Mouse (Mus musculus) neural tube, embryonic 11.5 days (tissue): Measurements from ENCODE around the gene Rps6kc1. TPM values are rescaled to one million over a fixed set of nuclear protein-coding genes. Genes with fewer than 3 reads are reported as not detected.
A peak's percentile ranks its signal among the peaks of the same experiment; 100 is the strongest.

Experiments
- ATAC-seq: fragments of 200-750 bp; cut with Nextera tagmentation; 2 replicates; pipeline ENCODE4 v1.8.0; 2017; ENCODE audit warnings: moderate number of reproducible peaks, mild to moderate bottlenecking, moderate TSS enrichment, moderate library complexity; ENCODE audit not compliant: insufficient read depth, low FRiP score, low TSS enrichment
- DNase-seq: peaks from one replicate; pipeline ENCODE4 v3.0.0-alpha.2; 2015; ENCODE audit warnings: low spot score
- H3K27ac ChIP-seq: fragments of 300-500 bp; sonication (generic); 2 replicates; pipeline ENCODE4 v1.5.1; 2014; ENCODE audit warnings: low read depth, mild to moderate bottlenecking, low read length
- H3K27me3 ChIP-seq: fragments of 300-500 bp; sonication (generic); 2 replicates; pipeline ENCODE4 v1.6.1; 2014; ENCODE audit warnings: mild to moderate bottlenecking, low read length, mixed read lengths; ENCODE audit not compliant: control insufficient read depth, insufficient read depth
- H3K36me3 ChIP-seq: fragments of 300-500 bp; sonication (generic); 2 replicates; pipeline ENCODE4 v1.6.1; 2014; ENCODE audit warnings: mild to moderate bottlenecking, low read length, moderate library complexity, mixed read lengths; ENCODE audit not compliant: control insufficient read depth, insufficient read depth
- H3K4me1 ChIP-seq: fragments of 300-500 bp; sonication (generic); 2 replicates; pipeline ENCODE4 v1.6.1; 2014; ENCODE audit warnings: low read length, mixed read lengths; ENCODE audit not compliant: control insufficient read depth, insufficient read depth
- H3K4me2 ChIP-seq: fragments of 300-500 bp; sonication (generic); 2 replicates; pipeline ENCODE4 v1.6.1; 2014; ENCODE audit warnings: low read depth, mild to moderate bottlenecking, moderate library complexity
- H3K4me3 ChIP-seq: fragments of 300-500 bp; sonication (generic); 2 replicates; pipeline ENCODE4 v1.5.1; 2014; ENCODE audit warnings: low read depth, low read length
- H3K9ac ChIP-seq: fragments of 300-500 bp; sonication (generic); 2 replicates; pipeline ENCODE4 v1.6.1; 2014; ENCODE audit warnings: mild to moderate bottlenecking, low read length
- H3K9me3 ChIP-seq: fragments of 300-500 bp; sonication (generic); 2 replicates; pipeline ENCODE4 v1.6.1; 2016; ENCODE audit warnings: low read length; ENCODE audit not compliant: control insufficient read depth
- WGBS: fragments of 180-500 bp; shearing (Covaris S2); extraction: QIAGEN DNeasy Blood & Tissue Kit; methylation state at CpG from one replicate; pipeline ENCODE4 v1.1.7; 2014; 5-methylcytosine and 5-hydroxymethylcytosine counted together
- polyA plus RNA-seq: library from polyadenylated mRNA; unstranded; fragments of >200 nt; fragmentation: Nextera tagmentation; extraction: Ambion mirVana; gene quantifications from 2 replicates; pipeline ENCODE4 v1.2.1, GENCODE M21; 2014

The Rps6kc1 gene
- polyA plus RNA-seq: 21.5 and 22.5 TPM in 2 replicates

- Histone ChIP-seq H3K36me3 (no peaks in the 10 kb centered on the region), H3K4me3 (peak within 1 kb of the TSS; percentile 77), H3K4me1 (peaks cover 5% of the 10 kb centered on the region), H3K9ac (peak within 1 kb of the TSS; percentile 75), H3K9me3 (no peaks in the 10 kb centered on the region), H3K27ac (peak within 1 kb of the TSS; percentile 58), H3K4me2 (peak within 1 kb of the TSS; percentile 84), H3K27me3 (no peaks in the 10 kb centered on the region)
- ATAC-seq: peak; percentile 93
- under 1% methylated on average over 47 of the region's 47 CpGs for WGBS
- DNase-seq: peak; percentile 87
These were observed at the start of gene Rps6kc1 for GRCm38 (mm10) chr1:190911415-190912123. TSS of gene Rps6kc1 (minus strand) at chr1:190911770.

- peaks cover 13% of the 10 kb centered on the region for H3K36me3 ChIP-seq
- WGBS: 78% methylated on average over 5 of the region's 5 CpGs
- no peaks in the 10 kb centered on the region for H3K4me1 ChIP-seq
- ATAC-seq: no peak
- no peaks in the 10 kb centered on the region for H3K27me3 ChIP-seq
- H3K4me2 ChIP-seq: no peak overlapping the region
- no peak for DNase-seq
- no peaks in the 10 kb centered on the region for H3K9me3 ChIP-seq
- no peak overlapping the region for H3K9ac ChIP-seq
- H3K27ac ChIP-seq: no peak overlapping the region
- no peak overlapping the region for H3K4me3 ChIP-seq
These were observed 47.3 kb upstream of the Rps6kc1 start for GRCm38 (mm10) chr1:190958821-190959220.

- WGBS: 83% methylated on average over 3 of the region's 3 CpGs
- no peak overlapping the region for H3K27ac ChIP-seq
- no peak overlapping the region for H3K9ac ChIP-seq
- H3K4me2 ChIP-seq: no peak overlapping the region
- H3K27me3 ChIP-seq: no peaks in the 10 kb centered on the region
- H3K36me3 ChIP-seq: peaks cover 4% of the 10 kb centered on the region
- H3K4me1 ChIP-seq: no peaks in the 10 kb centered on the region
- H3K4me3 ChIP-seq: no peak overlapping the region
- ATAC-seq (no peak), DNase-seq (no peak)
- H3K9me3 ChIP-seq: no peaks in the 10 kb centered on the region
These were observed 41.4 kb upstream of the Rps6kc1 start for GRCm38 (mm10) chr1:190953009-190953408.

- no peak overlapping the region for H3K9ac ChIP-seq
- H3K4me3 ChIP-seq: no peak overlapping the region
- 96% methylated on average over 5 of the region's 5 CpGs for WGBS
- no peaks in the 10 kb centered on the region for H3K27me3 ChIP-seq
- H3K4me2 ChIP-seq: no peak overlapping the region
- no peaks in the 10 kb centered on the region for H3K9me3 ChIP-seq
- no peak overlapping the region for H3K27ac ChIP-seq
- no peak for DNase-seq
- no peaks in the 10 kb centered on the region for H3K4me1 ChIP-seq
- ATAC-seq: no peak
- H3K36me3 ChIP-seq: no peaks in the 10 kb centered on the region; the same call in 1 of the 2 replicates
These were observed 39.4 kb upstream of the Rps6kc1 start for GRCm38 (mm10) chr1:190951014-190951413.

- 94% methylated on average over 17 of the region's 17 CpGs for WGBS
- no peak for DNase-seq
- Histone ChIP-seq H3K27ac (no peak overlapping the region), H3K4me1 (no peaks in the 10 kb centered on the region), H3K9ac (no peak overlapping the region), H3K36me3 (no peaks in the 10 kb centered on the region; the same call in 1 of the 2 replicates), H3K4me2 (no peak overlapping the region), H3K4me3 (no peak overlapping the region), H3K9me3 (no peaks in the 10 kb centered on the region), H3K27me3 (no peaks in the 10 kb centered on the region)
- no peak for ATAC-seq
These were observed 37.3 kb upstream of the Rps6kc1 start for GRCm38 (mm10) chr1:190948846-190949245.

GRCm38 (mm10) chr1:190948439-190948838 is 36.9 kb upstream of the Rps6kc1 start:
- H3K9me3 ChIP-seq: no peaks in the 10 kb centered on the region
- H3K9ac ChIP-seq: no peak overlapping the region
- H3K4me1 ChIP-seq: no peaks in the 10 kb centered on the region
- H3K27ac ChIP-seq: no peak overlapping the region
- WGBS: 89% methylated on average over 7 of the region's 7 CpGs
- no peak for DNase-seq
- H3K4me3 ChIP-seq: no peak overlapping the region
- no peaks in the 10 kb centered on the region for H3K27me3 ChIP-seq
- ATAC-seq: no peak
- no peaks in the 10 kb centered on the region; the same call in 1 of the 2 replicates for H3K36me3 ChIP-seq
- no peak overlapping the region for H3K4me2 ChIP-seq

GRCm38 (mm10) chr1:190947986-190948385 is 36.4 kb upstream of the Rps6kc1 start:
- Histone ChIP-seq H3K27ac (no peak overlapping the region), H3K4me2 (no peak overlapping the region), H3K4me3 (no peak overlapping the region), H3K9ac (no peak overlapping the region), H3K9me3 (no peaks in the 10 kb centered on the region), H3K4me1 (no peaks in the 10 kb centered on the region), H3K36me3 (peaks cover 4% of the 10 kb centered on the region), H3K27me3 (no peaks in the 10 kb centered on the region)
- no peak for DNase-seq
- ATAC-seq: no peak
- 84% methylated on average over 5 of the region's 5 CpGs for WGBS

GRCm38 (mm10) chr1:190944109-190944760 is 32.7 kb upstream of the Rps6kc1 start:
- Histone ChIP-seq H3K4me2 (no peak overlapping the region), H3K36me3 (peaks cover 4% of the 10 kb centered on the region; the same call in 1 of the 2 replicates), H3K9me3 (no peaks in the 10 kb centered on the region), H3K4me3 (no peak overlapping the region), H3K27me3 (no peaks in the 10 kb centered on the region), H3K4me1 (no peaks in the 10 kb centered on the region), H3K27ac (no peak overlapping the region), H3K9ac (no peak overlapping the region)
- ATAC-seq: peak; percentile 61
- peak; percentile 73 for DNase-seq
- 53% methylated on average over 6 of the region's 6 CpGs for WGBS

GRCm38 (mm10) chr1:190939803-190940202 is 28.2 kb upstream of the Rps6kc1 start:
- Histone ChIP-seq H3K27me3 (no peaks in the 10 kb centered on the region), H3K36me3 (peaks cover 4% of the 10 kb centered on the region; the same call in 1 of the 2 replicates), H3K9ac (no peak overlapping the region), H3K4me2 (no peak overlapping the region), H3K9me3 (no peaks in the 10 kb centered on the region), H3K4me3 (no peak overlapping the region), H3K4me1 (no peaks in the 10 kb centered on the region), H3K27ac (no peak overlapping the region)
- DNase-seq: no peak
- ATAC-seq: no peak
- 75% methylated on average over 7 of the region's 7 CpGs for WGBS
